Mouse (Mus musculus): Measurements from ENCODE around the gene Prickle1. TPM values are rescaled to one million over a fixed set of nuclear protein-coding genes. Genes with fewer than 3 reads are reported as not detected.

Gene Prickle1
- total and polyA plus RNA-seq, 2 experiments from 2014 or later = 15.1 to 15.6 TPM

DNA sequence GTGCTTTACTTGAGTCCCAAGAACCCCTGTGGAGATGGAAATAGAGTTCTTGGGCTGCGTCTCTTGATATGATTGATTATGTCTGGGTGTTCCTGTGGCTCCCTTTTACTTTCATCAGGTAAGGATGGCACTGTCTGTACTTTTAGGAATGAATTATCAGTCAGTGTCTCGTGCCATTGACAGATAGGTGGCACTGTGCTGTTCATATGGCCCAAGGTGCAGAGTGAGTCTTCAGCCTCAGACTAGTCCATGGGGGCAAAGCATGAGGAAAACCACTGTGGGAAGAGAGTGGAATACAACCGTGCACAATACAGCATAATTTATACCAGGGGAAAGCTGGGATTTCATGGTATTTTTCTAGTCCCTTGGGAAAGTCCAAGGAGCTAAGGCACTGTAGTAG is 117.0 kb downstream of the Prickle1 start:
- no peak for ATAC-seq
- Histone ChIP-seq H3K36me3 (ENCODE audit: insufficient read depth) (no peaks in the 10 kb centered on the region), H3K4me3 (ENCODE audit: low read depth, low read length) (no peak overlapping the region), H3K9me3 (ENCODE audit: low read length) (no peaks in the 10 kb centered on the region), H3K4me1 (ENCODE audit: insufficient read depth) (no peaks in the 10 kb centered on the region), H3K27me3 (ENCODE audit: insufficient read depth, low read length) (no peaks in the 10 kb centered on the region), H3K27ac (ENCODE audit: low read depth, low read length) (no peak overlapping the region), H3K4me2 (ENCODE audit: low read depth) (no peak overlapping the region), H3K9ac (no peak overlapping the region)
- no peak for DNase-seq
- peak; percentile 29; the same call in 1 of the 2 replicates for TF ChIP-seq CTCF (IDR thresholded peaks at IDR 0.05; ENCODE audit: low read depth)
- 82% methylated on average over 3 of the region's 3 CpGs for WGBS

DNA sequence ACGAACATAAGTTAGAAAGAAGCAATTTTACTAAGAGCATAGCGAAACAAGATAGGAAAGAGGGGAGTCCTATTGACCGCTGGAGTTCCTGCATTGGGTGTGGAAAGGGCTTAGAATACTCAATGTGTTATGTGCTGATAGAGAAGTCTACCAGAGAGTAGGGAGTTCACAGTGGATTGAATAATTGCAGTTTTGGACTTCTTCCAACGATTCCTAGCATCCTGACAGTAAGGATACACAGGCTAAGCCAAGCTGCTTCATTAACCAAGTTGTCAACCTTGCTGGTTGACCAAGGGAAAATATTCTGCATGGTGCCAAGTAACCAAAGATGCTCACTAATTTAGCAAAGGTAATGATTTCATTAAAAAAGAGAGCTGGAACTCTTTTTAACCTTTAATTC is 118.0 kb downstream of the Prickle1 start:
- Histone ChIP-seq H3K4me3 (ENCODE audit: low read depth, low read length) (no peak overlapping the region), H3K4me2 (ENCODE audit: low read depth) (no peak overlapping the region), H3K4me1 (ENCODE audit: insufficient read depth) (no peaks in the 10 kb centered on the region), H3K9ac (no peak overlapping the region), H3K36me3 (ENCODE audit: insufficient read depth) (no peaks in the 10 kb centered on the region), H3K27ac (ENCODE audit: low read depth, low read length) (no peak overlapping the region), H3K9me3 (ENCODE audit: low read length) (no peaks in the 10 kb centered on the region), H3K27me3 (ENCODE audit: insufficient read depth, low read length) (no peaks in the 10 kb centered on the region)
- ATAC-seq (no peak), DNase-seq (no peak)
- TF ChIP-seq CTCF (IDR thresholded peaks at IDR 0.05; ENCODE audit: low read depth) = no peak
- 71% methylated on average over 4 of the region's 4 CpGs for WGBS

- Histone ChIP-seq H3K27me3 (ENCODE audit: insufficient read depth, low read length) (no peaks in the 10 kb centered on the region), H3K27ac (ENCODE audit: low read depth, low read length) (no peak overlapping the region), H3K36me3 (ENCODE audit: insufficient read depth) (no peaks in the 10 kb centered on the region), H3K4me3 (ENCODE audit: low read depth, low read length) (no peak overlapping the region), H3K9me3 (ENCODE audit: low read length) (no peaks in the 10 kb centered on the region), H3K4me1 (ENCODE audit: insufficient read depth) (no peaks in the 10 kb centered on the region), H3K9ac (no peak overlapping the region), H3K4me2 (ENCODE audit: low read depth) (no peak overlapping the region)
- DNase-seq (no peak), ATAC-seq (no peak)
- 82% methylated on average over 8 of the region's 8 CpGs for WGBS
- no peak for TF ChIP-seq CTCF (IDR thresholded peaks at IDR 0.05; ENCODE audit: low read depth)
Observed at GRCm38 (mm10) chr15:93475688-93476087, 120.0 kb downstream of the Prickle1 start.

GRCm38 (mm10) chr15:93474277-93474676 is 121.4 kb downstream of the Prickle1 start:
- Histone ChIP-seq H3K4me3 (ENCODE audit: low read depth, low read length) (no peak overlapping the region), H3K36me3 (ENCODE audit: insufficient read depth) (no peaks in the 10 kb centered on the region), H3K4me2 (ENCODE audit: low read depth) (no peak overlapping the region), H3K27ac (ENCODE audit: low read depth, low read length) (no peak overlapping the region), H3K9ac (no peak overlapping the region), H3K27me3 (ENCODE audit: insufficient read depth, low read length) (no peaks in the 10 kb centered on the region), H3K4me1 (ENCODE audit: insufficient read depth) (no peaks in the 10 kb centered on the region), H3K9me3 (ENCODE audit: low read length) (no peaks in the 10 kb centered on the region)
- no peak for TF ChIP-seq CTCF (IDR thresholded peaks at IDR 0.05; ENCODE audit: low read depth)
- WGBS = 83% methylated on average over 3 of the region's 3 CpGs
- DNase-seq (no peak), ATAC-seq (no peak)

DNA sequence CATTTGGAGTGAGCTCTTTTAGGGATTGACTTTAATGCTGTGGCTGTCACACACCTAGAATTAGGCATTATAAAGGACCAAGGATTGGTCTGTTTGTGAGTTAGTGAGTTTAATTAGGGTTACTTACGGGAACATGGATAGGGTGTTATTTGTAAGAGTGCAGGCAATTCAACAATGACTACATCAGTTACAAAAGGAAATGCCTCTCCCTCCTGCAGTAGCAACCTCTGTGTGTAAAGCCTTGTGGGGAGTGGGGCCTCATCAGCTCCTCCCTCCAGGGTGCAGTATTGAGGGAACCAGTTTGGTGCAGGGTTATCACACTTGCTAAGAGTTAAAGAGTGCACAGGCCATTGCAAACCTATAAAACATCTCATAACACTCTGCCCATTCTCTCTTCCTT is 123.6 kb downstream of the Prickle1 start:
- Histone ChIP-seq H3K27ac (ENCODE audit: low read depth, low read length) (no peak overlapping the region), H3K4me3 (ENCODE audit: low read depth, low read length) (no peak overlapping the region), H3K27me3 (ENCODE audit: insufficient read depth, low read length) (no peaks in the 10 kb centered on the region), H3K4me1 (ENCODE audit: insufficient read depth) (no peaks in the 10 kb centered on the region), H3K4me2 (ENCODE audit: low read depth) (no peak overlapping the region), H3K36me3 (ENCODE audit: insufficient read depth) (no peaks in the 10 kb centered on the region), H3K9me3 (ENCODE audit: low read length) (no peaks in the 10 kb centered on the region), H3K9ac (no peak overlapping the region)
- DNase-seq (no peak), ATAC-seq (no peak)
- 23% methylated on average over 1 of the region's 1 CpGs for WGBS
- TF ChIP-seq CTCF (IDR thresholded peaks at IDR 0.05; ENCODE audit: low read depth) = no peak

GRCm38 (mm10) chr15:93471651-93472050 is 124.0 kb downstream of the Prickle1 start:
- 26% methylated on average over 12 of the region's 12 CpGs for WGBS

GRCm38 (mm10) chr15:93461066-93461465 is 134.6 kb downstream of the Prickle1 start:
- Histone ChIP-seq H3K4me2 (ENCODE audit: low read depth) (no peak overlapping the region), H3K9me3 (ENCODE audit: low read length) (no peaks in the 10 kb centered on the region), H3K9ac (no peak overlapping the region), H3K4me3 (ENCODE audit: low read depth, low read length) (no peak overlapping the region), H3K4me1 (ENCODE audit: insufficient read depth) (no peaks in the 10 kb centered on the region), H3K27ac (ENCODE audit: low read depth, low read length) (no peak overlapping the region), H3K36me3 (ENCODE audit: insufficient read depth) (peaks cover 14% of the 10 kb centered on the region), H3K27me3 (ENCODE audit: insufficient read depth, low read length) (no peaks in the 10 kb centered on the region)
- DNase-seq (no peak), ATAC-seq (no peak)
- WGBS = 94% methylated on average over 23 of the region's 23 CpGs
- TF ChIP-seq CTCF (IDR thresholded peaks at IDR 0.05; ENCODE audit: low read depth) = no peak

More at GRCm38 (mm10) chr15:93471651-93472050, 124.0 kb downstream of the Prickle1 start:
- no peaks in the 10 kb centered on the region for H3K27me3 ChIP-seq (ENCODE audit: insufficient read depth, low read length)
- no peaks in the 10 kb centered on the region for H3K4me1 ChIP-seq (ENCODE audit: insufficient read depth)
- H3K36me3 ChIP-seq (ENCODE audit: insufficient read depth) = no peaks in the 10 kb centered on the region
- no peak for TF ChIP-seq CTCF (IDR thresholded peaks at IDR 0.05; ENCODE audit: low read depth)
- peak; percentile 26 for DNase-seq
- H3K27ac ChIP-seq (ENCODE audit: low read depth, low read length) = no peak overlapping the region
- H3K4me2 ChIP-seq (ENCODE audit: low read depth) = no peak overlapping the region
- H3K4me3 ChIP-seq (ENCODE audit: low read depth, low read length) = no peak overlapping the region
- H3K9ac ChIP-seq = no peak overlapping the region
- ATAC-seq = peak; percentile 32; the same call in 1 of the 2 replicates
- H3K9me3 ChIP-seq (ENCODE audit: low read length) = no peaks in the 10 kb centered on the region

Data from forebrain, postnatal 0 days (tissue).